Mouse (Mus musculus) mouse embryonic stem cell (cell line): Measurements from ENCODE around the gene Celsr3.

Experiments
- in situ Hi-C, 2 experiments: fragments of 300-500 bp; cut with MboI; formaldehyde crosslinking; loops; 1 replicate in 1 of 2; 3 replicates in 1 of 2; pipeline ENCODE4 v1.14.3; 2019 to 2020; ENCODE audit warnings: low sequenced_read_pairs in 2 of 2, low pct_unique_long_range_greater_than_20kb in 1 of 2, mixed read lengths in 1 of 2; ENCODE audit not compliant: unreplicated experiment in 1 of 2

Celsr3 gene

DNA sequence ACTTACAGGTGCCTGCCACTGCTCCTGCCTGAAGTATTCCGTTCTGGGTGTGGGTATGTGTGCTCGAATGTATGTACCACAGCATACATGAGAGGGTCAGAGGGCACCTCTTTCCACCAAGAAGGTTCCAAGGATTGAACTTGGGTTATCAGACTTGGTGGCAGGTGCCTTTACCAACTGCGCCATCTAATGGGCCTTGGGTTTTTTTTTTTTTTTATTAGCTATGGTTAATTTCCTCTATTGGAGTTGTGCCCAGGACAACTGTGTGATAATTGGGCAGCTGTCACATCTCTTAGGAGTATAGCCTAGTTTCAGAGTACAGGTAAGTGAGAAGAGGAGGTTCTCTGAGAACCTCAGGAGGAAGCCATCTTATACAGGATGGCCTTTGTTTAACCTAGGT is 26.6 kb upstream of the Celsr3 start:
- in situ Hi-C loops: no loop called here

- in situ Hi-C loops: no loop called here
These were observed 20.4 kb upstream of the Celsr3 start for GRCm38 (mm10) chr9:108805768-108806167.

DNA sequence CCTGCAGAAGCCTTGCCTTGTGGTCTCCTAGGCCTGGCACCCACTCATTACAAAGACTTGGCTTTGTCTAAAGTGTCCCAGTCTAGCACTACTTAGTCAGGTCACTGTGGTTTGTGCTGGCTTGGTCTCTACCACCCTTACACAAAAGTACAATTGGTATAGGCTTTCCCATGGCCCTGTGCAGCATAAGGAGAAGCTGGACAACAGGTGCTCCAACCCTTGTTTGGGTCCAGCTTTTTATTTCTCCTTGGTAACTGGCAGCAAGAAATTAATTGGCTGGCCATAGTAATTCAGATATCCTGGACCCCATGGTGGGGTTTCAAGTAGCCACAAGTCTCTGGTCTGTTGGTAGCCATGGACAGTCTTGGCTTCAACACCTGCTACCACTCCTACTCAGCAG is 19.7 kb upstream of the Celsr3 start:
- in situ Hi-C loops: no loop called here

DNA sequence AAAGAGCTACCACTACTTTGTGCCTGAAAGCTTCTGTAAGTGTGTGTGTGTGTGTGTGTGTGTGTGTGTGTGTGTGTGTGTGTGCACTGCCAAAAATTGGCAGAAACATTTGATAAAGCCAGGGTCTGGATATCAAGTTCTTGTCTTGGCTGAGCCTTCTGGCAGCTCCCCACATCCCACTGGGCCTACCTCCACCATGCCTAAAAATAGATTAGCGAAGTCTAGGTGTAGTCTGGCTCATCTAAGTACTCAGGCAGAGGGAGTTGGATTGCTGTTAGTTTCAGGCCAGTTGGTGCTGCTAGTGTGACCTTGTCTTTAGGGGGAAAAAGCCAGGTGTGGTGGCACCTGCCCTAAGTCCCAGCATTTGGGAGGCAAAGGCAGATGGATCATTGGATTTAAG is 19.3 kb upstream of the Celsr3 start:
- in situ Hi-C loops: no loop called here

DNA sequence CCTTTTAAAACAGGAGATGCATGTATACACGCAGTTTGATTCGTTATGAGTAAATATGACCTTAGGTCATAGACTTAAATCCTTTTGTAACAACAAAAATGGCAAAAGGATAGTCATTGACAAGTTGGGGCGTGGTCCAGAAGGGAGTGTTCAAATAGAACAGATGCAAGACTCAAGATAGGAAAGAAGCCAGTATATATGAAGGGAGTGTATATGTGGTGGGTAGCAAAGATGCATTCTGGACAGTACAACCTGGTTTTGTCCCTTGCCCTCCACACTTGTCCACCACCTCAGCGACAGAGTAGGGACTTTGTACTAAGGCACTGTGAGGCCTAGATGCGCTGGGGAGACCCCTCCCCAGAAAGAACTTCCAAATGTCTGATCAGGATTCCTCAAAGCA is 18.4 kb upstream of the Celsr3 start:
- in situ Hi-C loops: no loop called here

GRCm38 (mm10) chr9:108808163-108808665 is 17.9 kb upstream of the Celsr3 start, which contains the start of gene Nckipsd:
Gene Nckipsd (plus strand): TSS chr9:108808368.
- in situ Hi-C loops: no loop called here

GRCm38 (mm10) chr9:108809188-108809587 is 16.9 kb upstream of the Celsr3 start:
- in situ Hi-C loops: no loop called here

- in situ Hi-C loops: no loop called here
These were observed 16.4 kb upstream of the Celsr3 start for GRCm38 (mm10) chr9:108809723-108810122.

GRCm38 (mm10) chr9:108810516-108810915 is 15.6 kb upstream of the Celsr3 start:
- in situ Hi-C loops: no loop called here

- in situ Hi-C loops: no loop called here
These were observed 10.6 kb upstream of the Celsr3 start for GRCm38 (mm10) chr9:108815557-108815956.

GRCm38 (mm10) chr9:108819495-108819894 is 6.6 kb upstream of the Celsr3 start:
- in situ Hi-C loops: no loop called here

- in situ Hi-C loops: no loop called here
These were observed 6.0 kb upstream of the Celsr3 start for GRCm38 (mm10) chr9:108820077-108820476.

DNA sequence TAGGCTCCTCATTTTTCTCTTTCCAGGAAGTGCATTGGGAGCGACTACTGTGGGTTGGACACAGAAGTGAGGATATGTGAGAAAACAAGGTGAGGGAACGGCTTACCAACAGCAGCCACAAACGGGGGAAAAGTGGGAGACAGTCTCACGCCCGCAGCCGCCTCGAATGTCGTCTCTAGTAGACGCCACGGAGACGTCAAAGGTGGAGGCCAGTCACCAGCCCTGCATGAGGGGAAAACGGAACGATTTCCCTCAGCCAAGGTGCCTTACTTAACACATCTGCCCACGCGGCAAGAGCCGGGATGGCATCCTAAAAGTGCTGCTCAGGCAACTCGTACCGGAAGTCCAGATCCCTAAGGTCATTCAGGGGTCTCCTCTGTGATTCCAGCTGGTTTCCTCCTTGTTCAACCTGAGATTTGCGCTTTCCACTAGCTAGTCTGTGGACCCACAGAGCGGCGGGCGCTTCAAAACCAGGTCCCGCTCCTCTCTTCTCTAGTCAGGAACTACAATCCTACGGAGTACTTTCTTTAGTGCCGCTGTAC is 1.9 kb upstream of the Celsr3 start:
- in situ Hi-C loops: no loop called here

DNA sequence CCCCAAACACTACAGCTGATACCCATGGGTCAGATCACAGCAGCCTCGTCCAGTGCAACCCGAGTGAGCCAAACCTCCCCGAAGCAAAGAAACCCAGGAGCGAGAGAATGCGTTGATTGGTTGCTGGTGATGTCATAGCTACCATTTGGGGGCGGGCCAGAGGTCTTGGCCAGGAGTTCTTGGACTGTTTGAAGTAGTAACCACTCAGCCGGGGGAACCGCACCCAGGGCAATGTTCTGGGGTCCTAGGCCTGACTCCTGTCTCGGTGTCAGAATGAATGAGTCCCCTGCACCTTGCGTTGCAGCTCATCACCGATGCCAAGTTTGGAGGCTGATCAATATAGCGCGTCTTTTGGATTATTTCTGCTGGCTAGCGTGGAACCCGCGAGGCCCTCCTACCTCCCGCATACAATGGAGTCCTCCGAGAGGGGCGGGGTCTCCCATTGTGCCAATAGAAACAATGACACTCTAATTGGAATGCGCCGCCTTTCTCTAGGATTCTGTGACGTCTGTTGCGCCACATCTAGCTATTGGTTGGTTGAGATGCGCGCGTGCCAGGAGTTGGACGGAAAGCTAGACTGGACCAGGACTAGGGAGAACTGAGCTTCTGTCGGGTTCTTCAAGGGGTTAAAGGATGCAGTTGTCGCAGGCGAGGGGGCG is 1.2 kb upstream of the Celsr3 start:
- in situ Hi-C loops: no loop called here

DNA sequence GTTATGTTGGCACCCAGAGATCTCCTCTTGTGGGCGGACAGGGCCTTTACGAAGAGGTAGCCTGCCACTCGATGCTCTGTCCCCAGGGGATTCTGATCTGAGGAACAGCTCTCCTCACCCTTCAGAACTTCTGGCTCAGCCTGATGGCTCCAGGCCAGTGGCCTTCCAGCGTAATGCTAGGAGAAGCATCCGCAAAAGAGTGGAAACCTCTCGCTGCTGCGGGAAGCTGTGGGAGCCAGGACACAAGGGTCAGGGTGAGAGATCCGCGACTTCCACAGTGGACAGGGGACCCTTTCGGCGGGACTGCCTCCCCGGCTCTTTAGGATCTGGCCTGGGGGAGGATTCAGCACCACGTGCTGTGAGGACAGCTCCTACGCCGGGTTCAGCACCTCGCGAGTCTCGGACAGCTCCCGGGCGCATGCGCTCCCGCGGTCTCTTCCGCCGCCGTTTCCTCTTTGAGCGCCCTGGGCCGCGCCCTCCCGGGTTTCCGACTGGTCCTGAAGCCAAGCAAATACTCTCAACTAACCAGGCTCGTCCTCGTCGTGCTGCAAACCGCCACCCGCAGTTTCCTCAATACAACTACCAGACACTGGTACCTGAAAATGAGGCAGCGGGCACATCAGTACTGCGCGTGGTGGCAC is 700 bp downstream of the Celsr3 start:
- in situ Hi-C loops: no loop called here

GRCm38 (mm10) chr9:108827454-108827853 is 1.3 kb downstream of the Celsr3 start:
- in situ Hi-C loops: no loop called here

- in situ Hi-C loops: no loop called here
These were observed 1.8 kb downstream of the Celsr3 start for GRCm38 (mm10) chr9:108827906-108828305.

DNA sequence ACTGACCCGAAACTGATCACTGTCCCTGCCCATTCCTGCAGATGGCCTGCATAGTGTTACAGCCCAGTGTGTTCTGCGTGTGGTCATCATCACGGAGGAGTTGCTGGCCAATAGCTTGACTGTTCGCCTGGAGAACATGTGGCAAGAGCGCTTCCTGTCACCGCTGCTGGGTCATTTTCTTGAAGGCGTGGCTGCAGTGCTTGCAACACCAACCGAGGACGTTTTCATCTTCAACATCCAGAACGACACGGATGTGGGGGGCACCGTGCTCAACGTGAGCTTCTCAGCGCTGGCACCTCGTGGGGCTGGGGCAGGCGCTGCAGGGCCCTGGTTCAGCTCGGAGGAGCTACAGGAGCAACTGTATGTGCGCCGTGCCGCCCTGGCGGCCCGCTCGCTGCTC is 5.5 kb downstream of the Celsr3 start:
- in situ Hi-C loops: no loop called here

DNA sequence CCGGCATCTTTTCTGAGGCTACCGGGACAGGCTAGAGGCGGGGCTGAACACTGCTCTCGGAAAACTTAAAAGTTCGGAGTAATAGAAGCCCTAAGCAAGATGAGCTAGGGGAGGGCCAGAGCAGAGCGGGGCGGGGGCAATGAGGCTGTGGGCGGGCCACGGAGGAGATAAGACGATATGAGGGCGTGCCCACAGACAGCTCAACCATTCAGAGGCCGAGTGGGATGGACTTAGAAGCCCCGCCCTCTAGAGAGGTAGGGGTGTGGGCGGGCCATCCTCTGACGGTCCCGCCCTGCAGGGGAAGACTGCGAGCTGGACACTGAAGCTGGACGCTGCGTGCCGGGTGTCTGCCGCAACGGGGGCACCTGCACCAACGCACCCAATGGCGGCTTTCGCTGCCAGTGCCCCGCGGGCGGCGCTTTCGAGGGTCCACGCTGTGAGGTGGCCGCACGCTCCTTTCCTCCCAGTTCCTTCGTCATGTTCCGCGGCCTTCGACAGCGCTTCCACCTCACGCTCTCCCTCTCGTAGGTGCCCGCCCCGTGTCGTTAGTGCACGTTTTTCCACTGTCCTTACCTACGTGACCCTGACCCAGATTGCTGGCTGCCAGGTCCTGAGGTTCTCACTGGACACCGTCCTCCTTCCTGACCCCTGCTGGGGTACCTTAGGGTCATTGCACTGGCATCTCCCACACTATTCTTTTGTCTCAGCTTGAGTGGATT is 6.4 kb downstream of the Celsr3 start:
- in situ Hi-C loops: no loop called here
